Mouse (Mus musculus) kidney, adult 8-10 months (tissue): ENCODE measurements at regions not wholly inside any gene's neighbourhood (a gene's known extent, or its start where the extent isn't known, plus 50 kb on each side); places are given as distances from the start of the nearest gene placed in this dataset.
A peak's percentile ranks its signal among the peaks of the same experiment; 100 is the strongest.
"Not testable (repeated sequence)": the region's sequence is repeated elsewhere in the genome, so short reads cannot be mapped to it uniquely, and the experiment has no call there.

Experiments
- DNase-seq, 2 experiments: peaks; one replicate each; pipeline ENCODE4 v3.0.0; 2022

GRCm38 (mm10) chr2:95433996-95434395 is 884.0 kb upstream of the Lrrc4c start:
- DNase-seq: not testable (repeated sequence)

- no peak for DNase-seq
These were observed 877.0 kb upstream of the Lrrc4c start for GRCm38 (mm10) chr2:95440957-95441356.

GRCm38 (mm10) chr2:95443245-95443799 is 874.6 kb upstream of the Lrrc4c start:
- no peak for DNase-seq

GRCm38 (mm10) chr2:95448897-95449296 is 869.1 kb upstream of the Lrrc4c start:
- no peak for DNase-seq

GRCm38 (mm10) chr2:95479827-95480226 is 838.1 kb upstream of the Lrrc4c start:
- DNase-seq: no peak

GRCm38 (mm10) chr2:95483397-95483796 is 834.6 kb upstream of the Lrrc4c start:
- DNase-seq: no peak

GRCm38 (mm10) chr2:95487580-95488135 is 830.3 kb upstream of the Lrrc4c start:
- no peak for DNase-seq

- no peak for DNase-seq
These were observed 823.8 kb upstream of the Lrrc4c start for GRCm38 (mm10) chr2:95494026-95494697.

GRCm38 (mm10) chr2:95494698-95495088 is 823.3 kb upstream of the Lrrc4c start:
- DNase-seq: peak in 1 of 2 experiments; percentile 8

- DNase-seq: no peak
These were observed 806.7 kb upstream of the Lrrc4c start for GRCm38 (mm10) chr2:95511286-95511685.

- no peak for DNase-seq
These were observed 796.3 kb upstream of the Lrrc4c start for GRCm38 (mm10) chr2:95521624-95522023.

GRCm38 (mm10) chr2:95524590-95525266 is 793.2 kb upstream of the Lrrc4c start:
- DNase-seq: no peak

GRCm38 (mm10) chr2:95564089-95564488 is 753.9 kb upstream of the Lrrc4c start:
- DNase-seq: no peak

- no peak for DNase-seq
These were observed 742.1 kb upstream of the Lrrc4c start for GRCm38 (mm10) chr2:95575882-95576281.

- no peak for DNase-seq
These were observed 738.8 kb upstream of the Lrrc4c start for GRCm38 (mm10) chr2:95579201-95579600.

- no peak for DNase-seq
These were observed 732.0 kb upstream of the Lrrc4c start for GRCm38 (mm10) chr2:95586002-95586401.

- peak; percentile 1 to 2 for DNase-seq
These were observed 730.9 kb upstream of the Lrrc4c start for GRCm38 (mm10) chr2:95587044-95587443.

- no peak for DNase-seq
These were observed 704.6 kb upstream of the Lrrc4c start for GRCm38 (mm10) chr2:95613354-95613753.

GRCm38 (mm10) chr2:95637533-95637932 is 680.4 kb upstream of the Lrrc4c start:
- no peak for DNase-seq

GRCm38 (mm10) chr2:95674347-95674746 is 643.6 kb upstream of the Lrrc4c start:
- peak in 1 of 2 experiments; percentile 9 for DNase-seq

- DNase-seq: no peak
These were observed 602.6 kb upstream of the Lrrc4c start for GRCm38 (mm10) chr2:95715355-95715754.
